Mouse (Mus musculus): Measurements from ENCODE around the gene Prex1. TPM values are rescaled to one million over a fixed set of nuclear protein-coding genes. Genes with fewer than 3 reads are reported as not detected.

The Prex1 gene
- polyA plus RNA-seq, 1 experiment from 2014 or later, result 28.5 TPM

- peaks cover 24% of the 10 kb centered on the region for H3K4me1 ChIP-seq (replicated peaks)
- no peak overlapping the region for H3K9ac ChIP-seq
- no peaks in the 10 kb centered on the region for H3K27me3 ChIP-seq
- no peaks in the 10 kb centered on the region for H3K9me3 ChIP-seq
- no peak overlapping the region for H3K4me2 ChIP-seq
- ATAC-seq (ENCODE audit: low read depth), result no peak
- 78% methylated on average over 13 of the region's 13 CpGs for whole genome bisulfite sequencing
- H3K4me3 ChIP-seq, result no peak overlapping the region
- peaks cover 12% of the 10 kb centered on the region for H3K36me3 ChIP-seq
- no peak overlapping the region for H3K27ac ChIP-seq (replicated peaks)
Observed at GRCm38 (mm10) chr2:166700732-166701131, 12.9 kb downstream of the Prex1 start.

GRCm38 (mm10) chr2:166700116-166700515, 13.5 kb downstream of the Prex1 start:
- no peak for ATAC-seq (ENCODE audit: low read depth)
- WGBS, result 56% methylated on average over 8 of the region's 8 CpGs

GRCm38 (mm10) chr2:166699552-166699951, 14.1 kb downstream of the Prex1 start:
- H3K4me1 ChIP-seq (replicated peaks), result peaks cover 24% of the 10 kb centered on the region
- no peak overlapping the region for H3K9ac ChIP-seq
- no peaks in the 10 kb centered on the region for H3K9me3 ChIP-seq
- 94% methylated on average over 5 of the region's 5 CpGs for WGBS
- H3K4me3 ChIP-seq, result no peak overlapping the region
- no peak for ATAC-seq (ENCODE audit: low read depth)
- no peak overlapping the region for H3K4me2 ChIP-seq
- H3K27ac ChIP-seq (replicated peaks), result no peak overlapping the region
- H3K27me3 ChIP-seq, result no peaks in the 10 kb centered on the region
- H3K36me3 ChIP-seq, result peaks cover under 1% of the 10 kb centered on the region; the same call in 1 of the 2 replicates

More at GRCm38 (mm10) chr2:166700116-166700515, 13.5 kb downstream of the Prex1 start:
- Histone ChIP-seq H3K27ac (replicated peaks) (no peak overlapping the region), H3K4me1 (replicated peaks) (peaks cover 24% of the 10 kb centered on the region), H3K27me3 (no peaks in the 10 kb centered on the region), H3K9me3 (no peaks in the 10 kb centered on the region), H3K9ac (no peak overlapping the region), H3K4me3 (no peak overlapping the region), H3K4me2 (no peak overlapping the region), H3K36me3 (peaks cover 6% of the 10 kb centered on the region; the same call in 1 of the 2 replicates)

GRCm38 (mm10) chr2:166694616-166695015, 19.0 kb downstream of the Prex1 start:
- no peak overlapping the region for H3K27ac ChIP-seq (replicated peaks)
- no peaks in the 10 kb centered on the region for H3K36me3 ChIP-seq
- no peak overlapping the region for H3K9ac ChIP-seq
- peaks cover 38% of the 10 kb centered on the region for H3K4me1 ChIP-seq (replicated peaks)
- WGBS, result 89% methylated on average over 2 of the region's 2 CpGs
- H3K27me3 ChIP-seq, result no peaks in the 10 kb centered on the region
- H3K4me3 ChIP-seq, result no peak overlapping the region
- H3K4me2 ChIP-seq, result no peak overlapping the region
- H3K9me3 ChIP-seq, result no peaks in the 10 kb centered on the region
- no peak for ATAC-seq (ENCODE audit: low read depth)

- Histone ChIP-seq H3K9me3 (no peaks in the 10 kb centered on the region), H3K9ac (no peak overlapping the region), H3K27ac (replicated peaks) (peak overlapping the region; percentile 86), H3K27me3 (no peaks in the 10 kb centered on the region), H3K4me2 (no peak overlapping the region), H3K4me1 (replicated peaks) (peaks cover 46% of the 10 kb centered on the region), H3K4me3 (no peak overlapping the region), H3K36me3 (no peaks in the 10 kb centered on the region)
- WGBS, result 81% methylated on average over 4 of the region's 4 CpGs
- no peak for ATAC-seq (ENCODE audit: low read depth)
Observed at GRCm38 (mm10) chr2:166693394-166693793, 20.2 kb downstream of the Prex1 start.

DNA sequence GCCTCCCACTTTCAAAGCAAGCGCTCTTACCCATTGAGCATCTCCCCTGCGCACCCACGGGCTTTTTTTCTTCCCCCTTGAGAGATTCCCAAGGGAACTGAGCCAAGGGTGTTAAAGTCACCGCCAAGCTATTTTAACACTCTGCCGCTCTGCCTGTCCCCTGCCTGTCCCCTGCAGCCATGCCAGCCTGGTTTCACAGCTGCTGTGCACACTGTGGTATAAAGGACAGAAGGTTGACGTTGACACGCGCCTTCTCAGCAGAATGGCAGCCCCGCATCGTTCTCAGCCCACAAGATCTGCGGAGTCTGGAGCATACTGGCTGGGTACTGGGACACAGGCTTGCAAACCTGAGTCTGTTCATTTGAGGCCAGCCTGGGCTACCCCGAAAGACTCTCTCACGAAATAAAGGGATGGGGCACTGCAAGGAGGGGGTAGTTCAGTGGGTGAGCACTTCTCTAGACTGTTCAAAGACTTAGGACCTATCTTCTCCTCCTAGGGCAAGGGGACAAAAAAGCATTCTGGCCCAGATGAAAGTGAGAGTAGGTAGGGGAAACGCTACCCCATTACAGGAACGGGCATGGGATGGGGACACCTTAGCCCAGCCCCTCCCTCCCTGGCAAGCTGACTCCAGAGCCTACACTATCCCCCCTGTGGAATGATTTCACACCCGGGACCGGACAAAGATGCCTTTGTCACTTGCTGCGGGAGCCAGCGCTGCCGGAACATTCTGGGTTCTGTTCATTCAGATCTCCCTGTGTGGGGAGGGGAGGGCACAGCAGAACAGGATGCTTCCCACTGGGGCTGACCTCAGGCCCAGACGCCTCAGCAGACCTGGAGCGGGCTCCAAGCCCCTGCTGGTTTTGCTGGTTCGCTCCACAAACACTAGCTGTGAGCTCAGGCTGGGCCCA, 21.8 kb downstream of the Prex1 start:
- peak; percentile 89 for ATAC-seq (ENCODE audit: low read depth)
- WGBS, result 35% methylated on average over 23 of the region's 23 CpGs
- Histone ChIP-seq H3K4me3 (no peak overlapping the region), H3K9me3 (no peaks in the 10 kb centered on the region), H3K4me1 (replicated peaks) (peaks cover 57% of the 10 kb centered on the region), H3K4me2 (no peak overlapping the region), H3K27ac (replicated peaks) (peak overlapping the region; percentile 86), H3K9ac (peak overlapping the region; percentile 47), H3K27me3 (no peaks in the 10 kb centered on the region), H3K36me3 (no peaks in the 10 kb centered on the region)

GRCm38 (mm10) chr2:166686917-166687316, 26.7 kb downstream of the Prex1 start:
- no peaks in the 10 kb centered on the region for H3K36me3 ChIP-seq
- H3K27me3 ChIP-seq, result no peaks in the 10 kb centered on the region
- 32% methylated on average over 6 of the region's 6 CpGs for WGBS
- H3K4me2 ChIP-seq, result no peak overlapping the region
- H3K4me1 ChIP-seq (replicated peaks), result peaks cover 68% of the 10 kb centered on the region
- peak overlapping the region; percentile 59 for H3K27ac ChIP-seq (replicated peaks)
- no peak overlapping the region for H3K4me3 ChIP-seq
- H3K9ac ChIP-seq, result 0 out of 2 replicates have a peak overlapping the region, but pooled peaks have one; percentile 31
- no peaks in the 10 kb centered on the region for H3K9me3 ChIP-seq
- ATAC-seq (ENCODE audit: low read depth), result no peak

DNA sequence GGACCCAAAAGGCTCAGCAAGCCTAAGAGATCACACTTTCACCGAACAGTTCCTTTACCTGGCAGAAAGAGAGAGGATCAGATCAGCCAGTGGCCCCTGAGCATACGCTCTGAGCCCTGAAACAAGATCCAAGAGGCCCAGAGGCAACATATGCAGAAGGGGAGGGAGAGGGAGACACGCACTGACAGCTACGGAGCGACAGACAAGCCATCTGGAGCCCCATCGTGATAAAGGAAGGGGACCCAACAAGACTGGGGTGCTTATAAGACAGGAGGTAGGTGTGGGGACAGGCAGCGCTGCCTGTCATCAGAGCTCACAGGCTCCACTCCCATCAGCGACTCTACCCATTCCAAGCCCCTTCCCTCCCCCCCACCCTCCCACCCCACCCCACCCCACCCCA, 27.8 kb downstream of the Prex1 start:
- ATAC-seq (ENCODE audit: low read depth), result no peak
- Histone ChIP-seq H3K4me1 (replicated peaks) (peaks cover 61% of the 10 kb centered on the region), H3K27me3 (no peaks in the 10 kb centered on the region), H3K4me3 (no peak overlapping the region), H3K36me3 (no peaks in the 10 kb centered on the region), H3K9ac (no peak overlapping the region), H3K4me2 (no peak overlapping the region), H3K9me3 (no peaks in the 10 kb centered on the region), H3K27ac (replicated peaks) (0 out of 2 replicates have a peak overlapping the region, but pooled peaks have one; percentile 18)
- 50% methylated on average over 8 of the region's 8 CpGs for WGBS

- Histone ChIP-seq H3K4me2 (0 out of 2 replicates have a peak overlapping the region, but pooled peaks have one; percentile 37), H3K27ac (replicated peaks) (peak overlapping the region; percentile 90), H3K27me3 (no peaks in the 10 kb centered on the region), H3K36me3 (no peaks in the 10 kb centered on the region), H3K9me3 (no peaks in the 10 kb centered on the region), H3K9ac (no peak overlapping the region), H3K4me3 (no peak overlapping the region), H3K4me1 (replicated peaks) (peaks cover 66% of the 10 kb centered on the region)
- WGBS, result 14% methylated on average over 13 of the region's 13 CpGs
- no peak; the same call in 1 of the 2 replicates for ATAC-seq (ENCODE audit: low read depth)
Observed at GRCm38 (mm10) chr2:166683885-166684544, 29.6 kb downstream of the Prex1 start.

GRCm38 (mm10) chr2:166682866-166683265, 30.8 kb downstream of the Prex1 start:
- H3K9ac ChIP-seq, result peak overlapping the region; percentile 34

GRCm38 (mm10) chr2:166678959-166679759, 34.5 kb downstream of the Prex1 start:
- peak overlapping the region; percentile 15; the same call in 1 of the 2 replicates for H3K4me2 ChIP-seq
- no peak overlapping the region for H3K9ac ChIP-seq
- H3K27ac ChIP-seq (replicated peaks), result peak overlapping the region; percentile 86
- H3K27me3 ChIP-seq, result no peaks in the 10 kb centered on the region
- WGBS, result 9% methylated on average over 12 of the region's 13 CpGs
- no peaks in the 10 kb centered on the region for H3K9me3 ChIP-seq
- H3K36me3 ChIP-seq, result no peaks in the 10 kb centered on the region
- H3K4me3 ChIP-seq, result no peak overlapping the region
- peak; percentile 84 for ATAC-seq (ENCODE audit: low read depth)
- H3K4me1 ChIP-seq (replicated peaks), result peaks cover 91% of the 10 kb centered on the region

More at GRCm38 (mm10) chr2:166682866-166683265, 30.8 kb downstream of the Prex1 start:
- Histone ChIP-seq H3K27me3 (no peaks in the 10 kb centered on the region), H3K27ac (replicated peaks) (peak overlapping the region; percentile 90), H3K9me3 (no peaks in the 10 kb centered on the region), H3K4me2 (peak overlapping the region; percentile 37), H3K4me3 (no peak overlapping the region), H3K4me1 (replicated peaks) (peaks cover 74% of the 10 kb centered on the region), H3K36me3 (no peaks in the 10 kb centered on the region)
- WGBS, result 11% methylated on average over 4 of the region's 4 CpGs
- ATAC-seq (ENCODE audit: low read depth), result peak; percentile 54

Measured in neural tube, embryonic 13.5 days (tissue).